Mouse (Mus musculus) midbrain, embryonic 16.5 days (tissue): ENCODE results near the gene Phactr3. TPM values are rescaled to one million over a fixed set of nuclear protein-coding genes. Genes with fewer than 3 reads are reported as not detected.

Experiments
- ATAC-seq: fragments of 200-750 bp; cut with Nextera tagmentation; 2 replicates; pipeline ENCODE4 v1.8.0; 2017; ENCODE audit warnings: moderate TSS enrichment
- H3K27ac ChIP-seq: fragments of 300-500 bp; sonication (generic); 2 replicates; pipeline ENCODE4 v1.5.1; 2014; ENCODE audit warnings: mild to moderate bottlenecking, low read length, mixed read lengths
- H3K27me3 ChIP-seq: fragments of 300-500 bp; sonication (generic); 2 replicates; pipeline ENCODE4 v1.6.1; 2014; ENCODE audit warnings: low read depth, low read length, mixed read lengths; ENCODE audit not compliant: control insufficient read depth, insufficient read depth
- H3K36me3 ChIP-seq: fragments of 300-500 bp; sonication (generic); 2 replicates; pipeline ENCODE4 v1.6.1; 2014; ENCODE audit warnings: mild to moderate bottlenecking, low read length, moderate library complexity, mixed read lengths; ENCODE audit not compliant: control insufficient read depth, insufficient read depth
- H3K4me1 ChIP-seq: fragments of 300-500 bp; sonication (generic); 2 replicates; pipeline ENCODE4 v1.6.1; 2014; ENCODE audit warnings: mild to moderate bottlenecking, low read length, mixed read lengths; ENCODE audit not compliant: control insufficient read depth, insufficient read depth
- H3K4me2 ChIP-seq: fragments of 300-500 bp; sonication (generic); 2 replicates; pipeline ENCODE4 v1.6.1; 2014; ENCODE audit warnings: mild to moderate bottlenecking, low read length, mixed read lengths
- H3K4me3 ChIP-seq: fragments of 300-500 bp; sonication (generic); 2 replicates; pipeline ENCODE4 v1.5.1; 2014; ENCODE audit warnings: low read depth, mild to moderate bottlenecking, low read length, moderate library complexity, mixed read lengths
- H3K9ac ChIP-seq: fragments of 300-500 bp; sonication (generic); 2 replicates; pipeline ENCODE4 v1.6.1; 2014; ENCODE audit warnings: low read depth, low read length, mixed read lengths
- H3K9me3 ChIP-seq: fragments of 300-500 bp; sonication (generic); replicated peaks from 2 replicates; pipeline ENCODE4 v1.6.1; 2014; ENCODE audit warnings: mild to moderate bottlenecking, low read length, mixed read lengths; ENCODE audit not compliant: control insufficient read depth, poor library complexity, severe bottlenecking
- WGBS: fragments of 180-500 bp; shearing (Covaris S2); extraction: QIAGEN DNeasy Blood & Tissue Kit; methylation state at CpG from one replicate; pipeline ENCODE4 v1.1.7; 2014; 5-methylcytosine and 5-hydroxymethylcytosine counted together
- polyA plus RNA-seq: library from polyadenylated mRNA; unstranded; fragments of >200 nt; fragmentation: Nextera tagmentation; extraction: Ambion mirVana; gene quantifications from 2 replicates; pipeline ENCODE4 v1.2.1, GENCODE M21; 2015

Phactr3 gene
- polyA plus RNA-seq, 1 experiment from 2014 or later = 86.1 TPM

DNA sequence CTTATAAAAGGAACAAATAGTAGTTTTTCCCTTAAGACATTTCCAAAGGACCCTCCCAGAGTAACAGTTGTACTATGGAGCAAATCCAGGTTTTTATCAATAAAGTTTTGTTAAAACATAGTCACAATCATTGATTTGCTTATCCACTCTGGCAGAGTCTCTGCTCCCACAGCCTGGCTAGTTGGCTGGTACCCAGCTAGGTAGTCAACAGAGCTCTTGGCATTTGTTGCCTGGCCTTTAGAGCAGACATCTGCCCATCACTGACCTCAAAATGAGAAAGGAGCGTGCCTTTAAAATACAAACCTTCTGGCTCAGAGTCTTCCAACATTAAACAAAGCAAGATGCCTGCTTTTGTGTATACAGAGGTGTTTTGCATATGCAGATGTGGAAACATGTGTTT is 126.1 kb downstream of the Phactr3 start:
- WGBS = 90% methylated on average over 1 of the region's 1 CpGs
- Histone ChIP-seq H3K27ac (no peak overlapping the region), H3K36me3 (no peaks in the 10 kb centered on the region), H3K4me3 (no peak overlapping the region), H3K4me2 (no peak overlapping the region), H3K9me3 (no peaks in the 10 kb centered on the region), H3K9ac (no peak overlapping the region), H3K27me3 (no peaks in the 10 kb centered on the region), H3K4me1 (0 out of 2 replicates have a peak, but pooled peaks cover 4% of the 10 kb centered on the region)
- ATAC-seq = no peak

DNA sequence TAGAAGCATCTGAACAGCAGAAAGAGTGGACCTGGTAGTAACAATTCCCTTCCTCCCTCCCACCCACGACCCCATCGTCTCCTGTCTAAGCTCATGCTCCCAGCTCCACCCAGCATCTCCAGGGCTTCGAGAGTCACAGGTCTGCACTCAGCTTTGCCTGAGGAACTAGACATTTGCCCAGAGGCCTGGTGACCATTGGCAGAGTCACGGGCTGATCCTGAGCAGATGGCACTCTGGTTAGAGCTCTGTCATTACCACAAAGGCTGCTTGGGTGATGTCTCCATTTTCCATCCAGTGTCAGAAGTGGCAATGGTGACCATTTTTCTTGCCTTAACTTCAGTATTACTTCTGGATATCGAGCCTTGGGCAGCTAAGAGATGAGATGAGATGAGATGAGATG is 127.1 kb downstream of the Phactr3 start:
- no peak overlapping the region for H3K4me2 ChIP-seq
- no peak overlapping the region for H3K4me3 ChIP-seq
- no peaks in the 10 kb centered on the region for H3K27me3 ChIP-seq
- H3K36me3 ChIP-seq = no peaks in the 10 kb centered on the region
- no peak for ATAC-seq
- no peaks in the 10 kb centered on the region for H3K9me3 ChIP-seq
- H3K4me1 ChIP-seq = 0 out of 2 replicates have a peak, but pooled peaks cover 4% of the 10 kb centered on the region
- no peak overlapping the region for H3K9ac ChIP-seq
- 83% methylated on average over 5 of the region's 5 CpGs for WGBS
- no peak overlapping the region for H3K27ac ChIP-seq

DNA sequence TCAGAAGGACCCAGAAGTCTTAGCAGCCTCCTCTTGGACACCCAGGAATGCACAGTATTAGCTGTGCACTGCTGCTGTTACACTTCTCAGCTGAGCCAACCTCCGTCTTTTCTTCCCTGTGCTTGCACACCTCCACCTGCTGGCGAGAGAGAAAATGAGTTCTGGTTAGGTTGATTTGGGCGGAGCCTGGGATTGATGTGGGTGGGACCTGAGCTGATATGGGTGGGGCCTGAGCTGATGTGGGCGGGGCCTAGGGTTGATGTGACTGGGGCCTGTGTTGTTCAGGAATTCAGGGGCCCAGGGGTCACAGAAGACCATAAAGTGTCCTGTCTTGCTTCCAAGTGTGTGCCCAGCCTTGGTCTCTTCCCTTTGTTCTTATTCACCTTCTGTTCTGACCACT is 128.0 kb downstream of the Phactr3 start:
- Histone ChIP-seq H3K36me3 (no peaks in the 10 kb centered on the region), H3K9ac (no peak overlapping the region), H3K27ac (no peak overlapping the region), H3K4me1 (no peaks in the 10 kb centered on the region), H3K4me2 (no peak overlapping the region), H3K9me3 (no peaks in the 10 kb centered on the region), H3K4me3 (no peak overlapping the region), H3K27me3 (no peaks in the 10 kb centered on the region)
- 0 out of 2 replicates have a peak, but pooled peaks have one; percentile 6 for ATAC-seq
- 51% methylated on average over 4 of the region's 4 CpGs for WGBS

DNA sequence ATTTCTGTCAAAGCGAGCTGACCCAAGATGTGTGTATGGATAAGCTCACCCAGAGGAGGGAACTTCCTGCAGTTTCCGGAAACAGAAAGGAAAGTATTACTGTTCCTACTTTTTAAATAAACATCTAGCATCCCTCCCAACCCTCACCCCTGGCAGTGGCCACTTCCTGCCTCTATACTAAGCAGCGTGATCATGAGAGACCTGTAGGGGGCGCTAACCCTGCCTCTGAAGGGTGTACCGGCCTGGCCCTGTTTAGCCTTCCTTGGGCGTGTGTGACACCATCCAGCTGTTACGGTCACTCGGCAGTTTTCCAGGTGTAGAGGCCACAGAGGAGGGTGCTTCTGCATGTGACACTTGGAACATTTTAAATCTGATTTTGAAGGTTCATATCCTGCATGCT is 128.5 kb downstream of the Phactr3 start:
- H3K9me3 ChIP-seq = no peaks in the 10 kb centered on the region
- no peak overlapping the region for H3K4me2 ChIP-seq
- 86% methylated on average over 8 of the region's 8 CpGs for WGBS

DNA sequence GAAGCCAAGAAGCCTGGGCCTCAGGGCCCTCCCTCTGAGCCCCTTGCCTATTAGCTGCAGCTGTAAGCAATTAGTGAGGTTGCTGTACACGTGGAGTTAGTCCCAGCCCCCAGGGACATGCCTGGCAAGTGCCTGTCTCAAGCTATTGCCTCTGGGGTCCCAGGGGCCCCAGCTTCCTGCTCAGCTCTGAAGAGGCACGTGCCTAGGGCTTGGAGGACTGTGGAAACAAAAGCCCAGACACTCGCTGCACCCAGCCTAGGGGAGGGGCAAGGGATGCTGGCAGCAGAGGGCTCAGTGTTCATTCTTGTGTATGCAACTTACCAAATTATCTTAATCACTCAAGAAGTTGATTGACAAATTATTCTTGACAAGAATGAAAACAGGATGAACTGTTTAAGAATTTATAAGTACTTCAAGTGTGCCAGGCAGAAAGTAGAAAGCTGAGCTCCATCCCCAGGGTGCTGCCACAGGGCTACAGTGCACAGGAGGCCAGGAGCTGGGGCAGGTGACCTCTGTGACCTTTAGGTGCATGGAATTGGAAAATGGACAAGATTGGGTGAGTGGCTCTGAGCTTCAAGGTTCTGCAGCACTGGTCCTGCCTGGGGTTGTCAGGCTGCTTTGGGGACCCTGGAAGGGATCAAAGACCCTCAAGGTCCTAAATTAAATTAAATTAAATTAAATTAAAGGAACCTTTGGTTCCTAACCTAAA is 138.5 kb downstream of the Phactr3 start:
- Histone ChIP-seq H3K9me3 (no peaks in the 10 kb centered on the region), H3K4me2 (no peak overlapping the region), H3K27ac (no peak overlapping the region), H3K36me3 (peaks cover 6% of the 10 kb centered on the region; the same call in 1 of the 2 replicates), H3K9ac (no peak overlapping the region), H3K4me1 (peaks cover 8% of the 10 kb centered on the region; the same call in 1 of the 2 replicates), H3K27me3 (no peaks in the 10 kb centered on the region), H3K4me3 (no peak overlapping the region)
- WGBS = 1% methylated on average over 3 of the region's 3 CpGs
- ATAC-seq = peak; percentile 78

More for the DNA sequence above, 128.5 kb downstream of the Phactr3 start:
- no peak overlapping the region for H3K27ac ChIP-seq
- no peak overlapping the region for H3K4me3 ChIP-seq
- H3K27me3 ChIP-seq = no peaks in the 10 kb centered on the region
- ATAC-seq = no peak
- no peaks in the 10 kb centered on the region for H3K36me3 ChIP-seq
- H3K9ac ChIP-seq = no peak overlapping the region
- no peaks in the 10 kb centered on the region for H3K4me1 ChIP-seq

DNA sequence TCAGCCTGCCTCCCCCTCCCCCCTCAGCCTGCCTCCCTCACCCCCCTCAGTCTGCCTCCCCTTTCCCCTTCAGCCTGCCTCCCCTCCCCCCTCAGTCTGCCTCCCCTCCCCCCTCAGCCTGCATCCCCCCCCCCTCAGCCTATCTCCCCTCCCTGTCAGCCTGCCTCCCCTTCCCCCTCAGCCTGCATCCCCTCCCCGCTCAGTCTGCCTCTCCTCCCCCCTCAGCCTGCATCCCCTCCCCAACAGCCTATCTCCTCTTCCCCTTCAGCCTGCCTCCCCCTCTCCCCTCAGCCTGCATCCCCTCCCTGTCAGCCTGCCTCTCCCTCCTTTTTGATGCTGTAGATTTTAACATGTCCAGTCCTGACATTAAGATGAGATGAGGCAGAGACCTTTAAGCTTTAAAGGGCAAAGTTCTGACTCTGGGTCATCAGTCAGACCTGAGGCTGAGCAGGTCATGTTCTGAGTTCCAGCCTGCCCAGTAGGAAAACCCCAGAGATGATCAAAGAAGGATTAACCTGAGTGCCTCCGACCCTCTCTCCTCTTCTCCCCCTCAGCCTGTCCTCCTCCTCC is 139.3 kb downstream of the Phactr3 start:
- peaks cover 6% of the 10 kb centered on the region; the same call in 1 of the 2 replicates for H3K36me3 ChIP-seq
- no peak for ATAC-seq
- 0% methylated on average over 2 of the region's 2 CpGs for WGBS
- no peaks in the 10 kb centered on the region for H3K27me3 ChIP-seq
- H3K9me3 ChIP-seq = no peaks in the 10 kb centered on the region
- H3K4me1 ChIP-seq = peaks cover 8% of the 10 kb centered on the region; the same call in 1 of the 2 replicates
- H3K9ac ChIP-seq = no peak overlapping the region
- H3K4me3 ChIP-seq = no peak overlapping the region
- no peak overlapping the region for H3K27ac ChIP-seq
- no peak overlapping the region for H3K4me2 ChIP-seq

DNA sequence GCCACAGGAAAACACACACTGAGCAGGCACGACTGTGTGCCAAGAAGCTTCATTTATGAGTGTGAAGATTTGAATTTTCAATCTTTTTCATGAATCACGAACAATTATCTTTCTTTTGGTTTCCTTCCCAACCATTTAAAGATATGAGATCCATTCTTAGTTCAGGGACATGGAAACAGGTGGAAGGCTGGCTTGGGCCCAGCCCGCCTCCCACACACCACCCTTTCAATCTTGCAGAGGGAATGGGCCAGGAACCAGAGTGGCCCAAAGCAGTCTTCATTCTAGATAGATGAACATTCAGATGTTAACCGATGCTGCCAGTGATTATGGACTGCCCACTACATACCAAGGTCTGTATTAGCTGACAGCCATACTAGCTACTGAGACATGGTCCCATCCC is 144.3 kb downstream of the Phactr3 start:
- Histone ChIP-seq H3K9ac (no peak overlapping the region), H3K36me3 (peaks cover 8% of the 10 kb centered on the region), H3K4me1 (peaks cover 13% of the 10 kb centered on the region; the same call in 1 of the 2 replicates), H3K9me3 (no peaks in the 10 kb centered on the region), H3K27ac (no peak overlapping the region), H3K4me3 (no peak overlapping the region), H3K4me2 (no peak overlapping the region), H3K27me3 (no peaks in the 10 kb centered on the region)
- WGBS = 78% methylated on average over 4 of the region's 4 CpGs
- no peak for ATAC-seq

DNA sequence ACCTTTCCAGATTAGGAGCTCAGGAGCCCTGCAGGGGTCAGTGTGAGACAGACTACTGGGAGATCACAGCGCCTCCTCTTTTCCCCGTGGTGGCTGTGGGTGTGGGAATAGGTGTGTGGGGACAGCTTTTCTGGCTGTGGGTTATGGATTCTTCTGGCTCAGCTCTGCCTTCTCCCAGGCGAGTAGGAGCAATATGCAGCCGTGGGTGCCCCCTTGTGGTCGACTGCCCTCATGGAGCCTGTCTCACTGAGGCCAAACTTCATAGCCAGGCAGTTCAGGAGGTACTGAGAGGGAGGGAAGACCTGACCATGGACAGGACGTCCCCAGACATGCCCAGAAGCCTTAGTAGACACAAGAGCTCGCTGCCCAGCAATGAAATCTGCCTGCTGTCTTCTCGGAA is 145.6 kb downstream of the Phactr3 start:
- Histone ChIP-seq H3K4me2 (no peak overlapping the region), H3K4me3 (no peak overlapping the region), H3K9me3 (no peaks in the 10 kb centered on the region), H3K27ac (no peak overlapping the region), H3K36me3 (peaks cover 8% of the 10 kb centered on the region), H3K4me1 (peaks cover 13% of the 10 kb centered on the region; the same call in 1 of the 2 replicates), H3K9ac (0 out of 2 replicates have a peak overlapping the region, but pooled peaks have one; percentile 28), H3K27me3 (no peaks in the 10 kb centered on the region)
- peak; percentile 73 for ATAC-seq
- WGBS = 4% methylated on average over 8 of the region's 8 CpGs

DNA sequence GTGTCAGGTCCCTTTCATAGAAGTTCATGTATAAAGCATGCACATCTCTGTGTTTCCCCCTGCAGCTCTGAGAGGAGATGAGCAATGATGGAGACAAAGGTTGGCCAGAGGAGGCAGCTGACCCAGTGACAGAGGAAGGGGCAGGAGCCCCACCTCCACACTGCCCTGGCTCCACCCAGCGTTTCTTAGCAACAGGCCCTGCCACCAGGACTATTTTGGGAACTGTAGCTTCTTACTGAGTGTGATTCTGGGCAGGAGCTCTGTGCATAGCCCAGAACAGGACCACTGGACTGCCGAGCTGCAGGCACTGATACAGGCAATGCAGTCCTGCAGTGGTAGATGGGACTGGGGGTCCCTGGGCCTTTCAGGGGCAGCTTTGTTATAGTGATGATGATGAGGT is 146.7 kb downstream of the Phactr3 start:
- no peak overlapping the region; the same call in 1 of the 2 replicates for H3K27ac ChIP-seq
- H3K27me3 ChIP-seq = no peaks in the 10 kb centered on the region
- H3K4me3 ChIP-seq = no peak overlapping the region
- H3K4me1 ChIP-seq = peaks cover 13% of the 10 kb centered on the region; the same call in 1 of the 2 replicates
- H3K9ac ChIP-seq = peak overlapping the region; percentile 26; the same call in 1 of the 2 replicates
- no peak overlapping the region for H3K4me2 ChIP-seq
- peaks cover 7% of the 10 kb centered on the region for H3K36me3 ChIP-seq
- H3K9me3 ChIP-seq = no peaks in the 10 kb centered on the region
- peak; percentile 40 for ATAC-seq
- WGBS = 7% methylated on average over 2 of the region's 2 CpGs
